Mouse (Mus musculus) regulatory T cell (primary cell): ENCODE measurements at regions not wholly inside any gene's neighbourhood (a gene's known extent, or its start where the extent isn't known, plus 50 kb on each side); places are given as distances from the start of the nearest gene placed in this dataset.

Experiments used
- in situ Hi-C: fragments of 300-600 bp; cut with MboI, MseI; formaldehyde crosslinking; loops from one replicate; pipeline ENCODE4 v1.15.1; 2025; ENCODE audit warnings: high pct_unique_total_duplicates

DNA sequence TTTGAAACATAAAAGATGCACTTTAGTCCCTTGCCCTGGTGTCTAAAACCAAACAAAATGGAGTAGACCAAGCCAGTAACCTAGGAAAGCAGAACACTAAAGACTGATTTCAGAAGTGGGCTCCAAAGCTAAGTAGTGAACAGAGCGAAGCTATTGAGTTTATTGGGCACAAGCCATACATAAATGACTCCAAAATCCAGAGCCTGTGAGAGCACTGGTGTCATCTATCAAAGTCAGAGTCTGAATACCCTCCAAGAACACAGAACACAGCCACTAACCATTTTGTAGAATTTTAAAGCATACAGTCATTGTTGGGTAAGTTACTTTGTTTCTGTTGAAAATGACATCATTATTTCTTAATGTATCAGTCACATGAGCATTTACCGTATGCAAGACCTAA is 175.0 kb upstream of the Lrig3 start:
- in situ Hi-C loops, result no loop called here

DNA sequence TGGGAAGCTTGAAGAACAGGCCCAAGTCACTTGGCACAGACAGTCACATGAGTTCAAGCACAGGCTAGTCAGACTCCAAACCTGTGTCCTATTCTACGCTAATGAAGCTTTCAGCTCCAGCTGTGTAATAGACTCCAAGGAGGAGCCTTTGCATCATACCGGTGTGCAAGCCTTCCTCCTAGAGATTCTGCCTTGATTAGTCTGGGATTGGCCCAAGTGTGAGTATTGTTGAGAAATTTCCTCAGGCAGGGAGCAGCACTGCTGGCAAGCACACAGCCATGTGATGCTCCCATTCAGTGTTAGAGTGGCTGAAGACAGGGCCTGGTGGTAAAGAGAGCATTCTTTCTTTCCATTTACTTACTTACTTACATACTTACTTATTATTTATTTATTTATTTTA is 171.5 kb upstream of the Lrig3 start:
- in situ Hi-C loops, result no loop called here

DNA sequence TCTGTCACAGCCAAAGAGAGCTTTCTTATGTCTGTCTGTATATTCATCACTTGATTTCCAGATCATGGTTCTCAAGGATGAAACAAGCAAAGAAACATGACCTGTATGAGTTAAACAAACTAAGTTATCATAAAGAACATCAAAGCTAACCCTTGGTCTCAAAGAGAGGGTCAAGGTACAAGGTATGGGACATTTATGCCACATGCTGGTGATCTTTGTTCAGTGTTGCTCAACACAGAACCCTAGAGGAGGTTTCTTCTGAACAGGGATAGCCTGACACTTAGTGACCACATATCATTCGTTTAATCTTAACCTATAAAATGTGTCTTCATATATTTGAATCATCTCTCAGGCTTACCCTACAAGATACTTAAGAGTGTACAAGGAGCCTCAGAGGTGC is 170.6 kb upstream of the Lrig3 start:
- in situ Hi-C loops, result no loop called here

DNA sequence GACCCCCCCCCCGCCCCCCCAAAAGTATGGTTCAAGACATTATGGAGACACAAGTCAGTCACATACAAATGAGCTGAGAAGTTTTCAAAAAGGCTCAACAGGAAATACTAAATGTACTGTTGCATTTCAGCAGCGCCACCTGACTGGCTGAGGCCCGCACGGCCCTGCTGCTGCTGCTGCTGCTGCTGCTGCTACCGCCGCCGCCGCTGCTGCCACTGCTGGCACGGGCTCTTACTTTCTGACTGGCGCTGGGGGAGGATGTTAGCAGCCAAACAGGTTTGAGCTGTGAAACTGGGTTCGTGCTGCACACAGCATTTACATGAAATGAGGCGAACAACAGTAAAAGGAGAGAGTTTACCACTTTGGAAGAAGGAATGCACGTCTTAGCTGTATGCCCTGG is 167.3 kb upstream of the Lrig3 start:
- in situ Hi-C loops, result no loop called here

DNA sequence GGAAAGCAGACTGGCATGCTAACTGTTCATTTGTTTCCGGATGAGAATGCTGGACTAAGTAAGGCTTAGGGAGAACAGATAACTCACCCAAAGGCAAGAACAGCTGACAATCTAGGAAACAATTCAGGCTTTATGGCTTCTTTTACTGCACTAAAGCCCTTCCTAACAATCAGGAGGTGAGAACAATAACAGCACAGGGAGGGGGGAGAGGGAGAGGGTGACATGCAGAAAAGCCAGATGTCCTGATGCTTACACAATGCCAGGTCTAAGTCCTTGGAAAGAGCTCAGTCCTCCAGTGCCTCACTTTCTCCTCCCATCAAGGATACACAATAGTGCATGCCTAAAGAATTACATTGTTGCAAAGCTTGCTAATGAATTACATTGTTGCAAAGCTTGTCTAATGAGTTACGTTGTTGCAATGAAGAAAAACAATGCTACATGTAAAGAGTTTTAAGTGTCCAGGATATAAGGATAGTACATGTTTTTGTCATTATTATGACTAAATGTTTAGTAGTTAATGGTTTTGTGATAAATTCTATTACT is 165.3 kb upstream of the Lrig3 start:
- in situ Hi-C loops, result loop anchor here (5.0 kb wide), 1 partner anchor 147 kb away; no protein-coding TSS in a partner anchor

DNA sequence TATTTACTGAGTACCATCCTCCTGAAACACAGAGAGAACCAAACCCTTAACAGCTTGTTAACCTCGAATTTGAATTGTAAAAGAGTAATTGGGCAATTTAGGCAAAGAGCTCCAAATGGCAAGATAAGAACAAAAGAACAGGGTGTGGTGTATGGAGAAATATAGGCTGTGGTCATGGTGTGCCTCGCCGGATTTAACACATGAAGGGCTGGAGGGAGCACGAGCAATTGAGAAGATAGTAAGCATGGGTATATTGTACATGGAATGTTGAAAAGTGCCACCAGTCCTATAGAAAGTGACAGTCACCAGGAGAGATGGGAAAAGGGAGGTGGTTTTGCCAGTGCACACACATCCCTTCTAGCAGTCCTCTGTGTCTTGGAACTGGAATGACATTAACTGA is 164.5 kb upstream of the Lrig3 start:
- in situ Hi-C loops, result loop anchor here (5.0 kb wide), 1 partner anchor 146 kb away; no protein-coding TSS in a partner anchor

DNA sequence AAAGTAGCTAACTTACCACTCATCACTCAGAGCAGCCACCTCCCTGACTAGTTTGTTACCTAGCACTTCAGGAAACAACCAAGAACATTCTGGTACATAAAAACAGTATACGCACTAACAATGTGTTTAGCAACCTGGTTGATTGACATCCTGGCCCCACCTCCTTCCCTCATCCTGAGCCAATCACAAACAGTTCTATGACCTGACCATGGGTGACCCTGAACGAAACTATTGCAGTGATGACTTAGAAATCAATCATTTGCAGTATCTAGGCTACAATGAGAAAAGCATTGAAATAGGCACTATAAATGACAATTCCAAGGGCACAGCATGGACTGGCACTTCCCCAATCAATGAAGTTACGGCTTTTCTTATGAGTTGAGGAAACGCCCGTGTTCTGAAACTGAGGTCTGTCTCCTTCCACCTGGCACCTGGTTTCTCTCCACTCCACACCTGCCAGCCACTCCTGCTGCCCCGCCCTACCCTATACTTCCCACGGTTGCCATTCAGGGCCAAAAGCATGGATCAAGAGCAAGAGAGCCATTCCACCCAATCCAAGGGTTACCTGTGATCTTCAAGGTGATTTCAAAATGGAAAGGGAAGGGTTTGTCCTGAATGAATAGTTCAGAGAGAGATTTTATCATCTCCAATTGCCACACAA is 162.9 kb upstream of the Lrig3 start:
- in situ Hi-C loops, result loop anchor here (5.0 kb wide), 1 partner anchor 144 kb away; no protein-coding TSS in a partner anchor

DNA sequence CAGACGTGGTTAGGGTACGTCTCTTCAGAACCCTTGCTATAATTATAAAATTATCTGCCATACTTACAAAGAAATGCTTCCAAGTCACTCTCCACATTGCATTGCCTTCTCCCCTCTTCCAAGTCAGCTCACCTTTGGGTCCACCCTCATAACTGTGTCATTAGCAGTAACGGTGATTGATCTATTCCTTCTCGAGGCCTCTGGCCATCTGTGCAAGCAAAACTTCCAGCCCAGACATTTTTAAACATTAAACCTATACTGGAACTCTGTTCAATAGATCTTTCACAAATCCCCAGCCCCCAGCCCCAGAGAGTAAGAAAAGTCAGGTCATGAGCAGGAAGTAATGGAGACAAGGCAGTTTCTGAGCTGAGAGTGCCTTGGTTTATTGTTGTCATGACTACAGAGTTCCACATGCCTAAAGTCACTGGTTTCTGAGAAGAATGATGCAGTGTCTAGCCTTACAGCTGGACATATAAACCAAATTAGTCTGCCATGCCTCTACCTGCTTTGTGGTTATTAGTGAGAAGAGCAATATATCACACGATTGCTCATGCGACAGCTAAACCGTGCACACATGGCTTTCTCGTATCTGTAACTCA is 156.1 kb upstream of the Lrig3 start:
- in situ Hi-C loops, result no loop called here

DNA sequence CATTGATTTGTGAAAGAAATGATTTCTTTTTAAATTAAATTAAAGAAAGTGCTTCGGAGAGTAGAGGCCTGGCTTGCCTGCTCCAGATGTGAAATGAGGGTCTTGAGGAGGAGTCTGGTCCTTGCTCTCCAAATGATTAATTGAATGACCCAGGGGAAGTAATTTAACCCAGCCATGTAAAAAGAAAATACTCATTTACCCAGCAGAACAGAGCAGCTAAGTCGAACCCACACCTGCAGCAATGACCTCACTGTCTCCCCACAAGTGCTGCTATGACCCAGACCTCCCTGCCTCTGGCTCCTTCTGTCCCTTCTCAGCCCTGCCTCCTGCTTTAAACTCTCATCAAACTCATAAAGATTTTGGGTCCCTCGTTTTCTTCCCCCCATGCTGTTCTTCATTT is 155.4 kb upstream of the Lrig3 start:
- in situ Hi-C loops, result no loop called here

DNA sequence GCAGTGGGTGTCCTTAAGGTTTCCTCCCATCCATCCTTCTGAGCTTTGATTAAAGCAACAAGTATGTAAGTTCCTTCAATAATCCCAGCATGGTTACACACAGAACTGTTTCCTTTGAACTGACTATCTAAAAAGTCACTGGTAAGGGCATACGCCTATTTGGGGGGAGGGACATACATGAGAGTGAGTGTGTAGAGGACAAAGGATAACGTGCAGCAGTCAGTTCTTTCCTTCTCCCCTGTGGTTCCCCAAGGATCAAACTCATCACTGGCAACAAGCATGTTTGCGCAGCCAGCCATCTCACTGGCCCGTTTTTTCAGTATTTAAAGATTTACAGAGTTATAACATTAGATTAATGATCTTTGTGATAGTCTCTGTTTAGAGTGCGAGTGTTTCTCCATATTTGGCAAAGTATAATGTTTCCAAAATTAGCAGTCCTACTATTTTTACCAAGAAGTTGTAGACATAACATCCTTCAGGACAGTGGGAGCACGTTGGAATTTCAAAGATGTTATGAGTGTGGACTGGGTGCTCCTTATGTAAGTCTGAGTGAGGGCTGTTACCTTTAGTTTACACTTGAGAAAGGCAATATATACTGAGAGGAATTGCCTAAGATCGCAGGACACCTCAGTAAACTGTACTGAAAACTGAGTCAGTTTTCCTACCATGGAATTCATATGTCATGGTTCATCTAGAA is 151.6 kb upstream of the Lrig3 start:
- in situ Hi-C loops, result no loop called here

DNA sequence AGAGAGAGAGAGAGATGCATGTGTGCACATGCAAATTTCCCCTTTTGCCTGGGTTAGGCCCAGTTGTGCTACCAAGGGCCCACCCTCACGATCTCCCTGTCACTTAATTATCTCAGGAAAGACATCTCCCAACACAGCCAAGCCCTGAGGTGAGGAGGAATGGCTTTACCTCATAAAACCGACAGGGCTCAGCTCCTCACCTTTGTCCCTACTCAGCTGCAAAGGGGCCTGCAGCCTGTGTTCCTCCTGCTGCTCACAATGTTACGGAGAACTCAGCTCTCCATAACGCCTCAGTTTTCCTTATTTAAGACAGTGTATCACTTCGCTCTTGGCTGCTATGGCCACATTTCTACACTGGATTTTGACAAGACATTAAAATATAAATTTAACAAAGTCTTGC is 133.8 kb upstream of the Lrig3 start:
- in situ Hi-C loops, result no loop called here

DNA sequence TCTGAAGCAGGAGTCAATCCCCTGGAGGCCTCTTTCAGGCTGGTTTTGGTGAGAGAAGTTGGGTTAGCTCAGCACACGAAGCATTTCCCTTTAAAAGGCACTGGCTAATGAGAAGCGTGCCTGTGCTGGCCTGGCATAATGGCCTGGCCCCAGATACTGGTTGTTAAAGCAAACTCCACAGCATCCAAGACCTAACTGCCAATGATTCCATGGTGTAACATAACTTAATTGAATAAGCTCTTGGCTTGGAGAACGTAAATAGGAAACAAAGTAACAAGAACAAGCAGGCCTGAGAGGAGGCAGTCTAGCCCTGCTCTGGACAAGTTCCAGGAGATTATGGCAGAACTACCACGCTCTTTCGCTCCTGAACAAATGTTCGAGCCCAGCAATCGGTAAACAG is 133.2 kb upstream of the Lrig3 start:
- in situ Hi-C loops, result no loop called here

DNA sequence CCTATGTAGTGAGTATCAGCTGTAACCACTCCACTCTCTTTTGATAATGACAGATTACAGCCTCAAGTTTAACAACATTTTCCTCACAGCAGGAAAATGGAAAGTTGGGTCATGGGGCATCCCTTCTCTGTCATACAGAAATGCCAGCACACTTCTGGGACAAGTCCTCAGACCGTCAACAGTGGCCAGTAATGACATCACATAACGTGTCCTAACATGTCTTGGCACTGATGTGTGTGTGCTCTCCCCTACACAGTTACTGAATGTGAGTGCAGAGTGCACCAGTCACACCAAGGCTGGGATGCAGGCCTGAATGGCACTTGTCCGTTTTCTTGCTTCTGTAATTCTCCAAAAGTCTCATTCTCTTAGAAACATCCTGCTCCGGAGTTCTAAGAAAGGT is 132.0 kb upstream of the Lrig3 start:
- in situ Hi-C loops, result no loop called here

DNA sequence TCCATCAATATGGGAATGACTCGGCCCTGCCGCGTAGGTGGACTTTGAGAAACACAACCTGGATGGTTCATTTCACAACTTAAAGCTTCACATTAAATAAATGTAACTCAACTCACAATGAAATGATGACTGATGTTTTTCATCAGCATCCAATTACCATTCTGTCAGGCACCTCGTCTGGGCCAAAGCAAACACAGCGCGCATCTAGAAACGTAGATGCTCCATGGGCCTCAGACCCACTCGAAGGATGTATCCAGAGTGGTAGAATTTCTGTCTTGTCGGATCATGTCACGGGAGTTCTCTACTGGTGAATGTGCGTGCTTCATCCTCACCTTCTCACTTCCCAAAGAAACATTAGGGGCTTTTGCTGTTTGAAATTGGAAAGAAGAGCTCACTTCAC is 127.0 kb upstream of the Lrig3 start:
- in situ Hi-C loops, result no loop called here

DNA sequence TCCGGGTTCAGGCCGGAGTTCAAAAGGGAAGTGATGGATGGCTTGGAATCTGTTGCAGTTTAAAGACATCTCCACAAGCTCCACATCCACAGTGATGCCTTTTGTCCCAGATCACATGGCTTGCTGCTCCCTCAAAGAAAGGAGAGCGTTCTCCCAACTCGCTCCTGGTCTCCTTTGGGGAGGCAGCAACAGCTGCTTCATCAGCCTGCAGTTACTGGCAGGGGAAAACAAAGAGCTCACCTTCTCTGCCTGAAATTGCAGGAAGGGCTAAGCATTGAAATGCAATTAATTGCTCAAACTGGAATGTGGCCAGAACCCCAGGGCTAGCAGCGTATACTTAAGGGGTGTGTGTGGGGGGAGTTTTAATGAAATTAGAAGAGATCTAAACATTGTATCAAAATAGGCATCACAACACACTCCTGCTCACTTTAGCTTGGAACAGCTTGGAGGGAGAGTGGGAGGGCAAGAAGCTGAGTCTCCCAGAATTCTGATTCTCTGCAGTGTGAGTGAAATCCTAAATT is 126.3 kb upstream of the Lrig3 start:
- in situ Hi-C loops, result no loop called here

DNA sequence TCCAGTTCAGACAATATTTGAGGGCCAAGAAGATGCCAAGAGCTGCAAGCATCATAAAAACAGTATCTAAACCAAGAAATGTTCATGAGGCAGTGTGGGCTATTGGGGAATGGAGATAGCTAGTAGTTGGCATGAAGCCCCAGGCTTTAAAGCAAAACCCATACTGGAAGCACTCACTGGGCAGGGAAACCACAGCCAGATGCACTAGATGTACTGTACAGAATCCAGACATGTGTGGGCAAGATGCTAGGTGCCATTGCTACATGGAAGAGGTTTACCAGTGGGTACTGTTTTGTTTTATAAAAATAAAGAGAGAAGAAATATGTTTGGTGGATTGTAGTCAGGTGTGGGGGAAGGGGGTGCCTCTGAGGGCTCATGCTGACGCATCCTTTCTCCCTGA is 125.6 kb upstream of the Lrig3 start:
- in situ Hi-C loops, result no loop called here

DNA sequence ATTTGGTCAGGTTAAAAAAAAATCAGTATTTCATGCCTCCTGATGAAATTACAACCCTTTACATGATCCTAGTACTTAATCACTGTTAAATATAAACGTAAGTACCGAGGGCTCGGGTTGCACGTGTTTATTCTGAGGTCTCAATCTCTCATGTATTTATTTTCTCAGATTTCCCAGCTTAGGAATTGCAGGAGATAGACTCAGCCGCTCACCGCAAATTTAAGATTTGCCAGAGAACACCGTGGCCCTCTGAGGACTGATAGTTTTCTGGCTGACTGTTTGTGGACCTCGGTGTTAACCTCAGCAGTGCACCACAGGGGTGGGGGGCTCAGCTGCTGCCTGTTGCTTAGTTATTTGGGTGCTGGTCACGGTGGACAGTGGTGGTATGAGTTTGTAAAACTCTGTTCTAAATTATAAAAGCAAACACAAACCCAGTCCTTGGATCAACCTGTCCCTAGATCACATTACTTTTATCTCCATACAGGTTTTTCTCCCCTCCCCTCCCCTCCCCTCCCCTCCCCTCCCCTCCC is 121.6 kb upstream of the Lrig3 start:
- in situ Hi-C loops, result no loop called here

DNA sequence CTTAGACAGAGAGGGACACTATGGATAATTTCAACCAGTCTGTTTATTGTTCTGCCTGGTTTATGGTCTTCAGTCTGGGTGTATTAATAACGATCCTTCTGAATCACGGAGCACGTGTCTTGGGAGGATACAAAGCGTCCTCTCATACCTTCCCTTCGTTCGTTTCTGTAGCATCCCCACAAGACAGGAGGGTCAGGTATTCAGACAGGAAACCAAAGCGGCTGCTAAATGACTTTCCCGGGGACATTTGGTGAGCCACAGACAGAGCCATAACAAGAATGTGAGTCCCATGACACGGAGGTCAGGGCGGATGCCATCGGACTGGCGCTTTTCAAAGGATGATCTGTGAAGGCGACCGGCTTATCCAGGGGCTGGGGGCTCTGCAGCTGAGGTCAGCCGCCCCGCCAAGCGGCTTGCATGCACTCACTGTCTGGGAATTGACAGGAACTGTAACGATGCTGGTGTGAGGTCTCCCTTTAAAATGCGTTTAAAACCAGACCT is 120.9 kb upstream of the Lrig3 start:
- in situ Hi-C loops, result no loop called here

DNA sequence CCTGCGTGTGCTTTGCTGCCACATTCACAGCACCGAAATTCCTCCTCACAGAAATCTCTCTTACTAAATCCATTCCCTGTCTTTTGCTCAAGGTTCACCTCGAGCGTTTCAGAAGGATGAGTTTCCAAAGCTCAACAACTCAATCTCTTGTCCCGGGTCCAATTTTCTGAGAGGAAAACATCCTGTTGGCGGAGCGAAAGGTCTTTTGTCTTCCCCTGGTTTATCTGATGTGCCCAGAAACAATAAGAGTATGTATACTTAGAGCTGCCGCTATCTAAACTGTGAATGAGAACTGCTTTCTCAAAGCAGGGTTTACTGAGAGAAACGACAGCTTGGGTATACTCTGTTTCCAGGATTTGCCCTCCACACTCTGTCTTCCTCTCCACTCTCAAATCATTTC is 115.6 kb upstream of the Lrig3 start:
- in situ Hi-C loops, result no loop called here

DNA sequence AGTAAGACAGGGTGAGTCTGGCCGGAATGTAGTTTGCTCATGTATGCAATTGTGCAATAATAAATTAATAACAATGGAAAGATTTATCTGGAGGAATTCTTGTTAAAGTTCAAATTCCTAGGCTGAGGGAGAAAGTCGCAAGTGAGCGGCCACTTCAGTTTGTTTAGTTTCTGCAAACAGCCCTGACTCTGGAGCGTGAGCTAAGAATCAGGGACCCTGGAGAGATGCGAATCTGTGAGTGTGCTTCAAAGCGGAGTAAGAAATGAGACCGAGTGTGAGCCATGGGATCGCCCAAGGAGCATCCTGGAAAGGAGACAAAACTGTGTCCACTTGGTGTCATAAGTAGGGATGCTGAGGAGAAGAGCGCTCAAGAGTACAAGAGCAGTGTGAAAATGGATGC is 104.2 kb upstream of the Lrig3 start:
- in situ Hi-C loops, result no loop called here

DNA sequence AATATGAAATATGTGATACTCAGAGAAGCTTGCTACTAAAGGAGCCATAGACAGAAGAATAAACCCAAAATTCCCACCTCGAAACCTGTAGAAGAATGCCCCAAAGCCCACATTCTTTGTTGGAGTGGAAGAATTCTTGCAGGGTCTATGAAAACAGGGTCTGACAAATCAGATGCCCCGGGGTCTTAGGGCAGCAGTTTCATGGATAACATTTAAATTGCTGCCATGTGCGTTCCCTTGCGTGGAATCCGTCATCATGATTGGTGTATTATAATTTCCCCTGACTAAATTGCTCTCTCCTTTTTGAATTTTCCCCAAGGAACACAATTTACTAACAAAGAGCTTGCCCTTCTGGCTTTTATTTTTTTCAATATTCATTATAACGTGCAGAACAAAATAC is 99.6 kb upstream of the Lrig3 start:
- in situ Hi-C loops, result no loop called here

DNA sequence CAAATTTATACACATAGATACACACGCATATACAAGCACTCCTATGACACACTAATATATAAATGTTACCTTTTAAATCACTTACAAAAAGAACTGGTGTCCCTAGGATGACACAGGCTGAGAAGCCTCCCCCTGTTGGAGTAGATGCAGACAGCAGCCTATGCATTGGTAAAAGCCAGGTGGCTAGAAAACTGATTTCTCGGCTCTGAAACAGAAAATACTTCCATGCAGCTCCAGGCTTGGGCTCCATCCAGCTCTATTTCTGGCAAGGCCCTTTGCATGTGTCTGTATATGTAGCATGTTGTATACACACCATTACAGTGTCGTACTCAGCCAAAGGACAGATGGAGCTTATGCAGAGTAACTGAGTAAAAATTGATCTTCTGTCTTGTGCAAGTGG is 81.4 kb upstream of the Lrig3 start:
- in situ Hi-C loops, result no loop called here
